Mouse (Mus musculus) left cerebral cortex, postnatal 36 days (tissue): ENCODE results near the gene Tfrc. TPM values are rescaled to one million over a fixed set of nuclear protein-coding genes. Genes with fewer than 3 reads are reported as not detected.

ENCODE experiments used
- DNase-seq, 2 experiments: peaks; one replicate each; pipeline ENCODE4 v3.0.0; 2021 to 2022; ENCODE audit warnings: low spot score in 2 of 2, mixed read lengths in 1 of 2
- intact Hi-C: fragments of 180-260 bp; cut with DNase I; formaldehyde crosslinking; loops from one replicate; pipeline ENCODE4 v1.15.1; 2025
- total RNA-seq, 2 experiments: library from RNA; stranded (reverse); gene quantifications; 2 replicates each; pipeline ENCODE4 v1.2.3; 2021

Gene Tfrc
- total RNA-seq, 2 experiments from 2014 or later: 78.8 to 81.9 TPM

- peak; percentile 71 to 78 for DNase-seq
- intact Hi-C loops: no loop called here
Measured at GRCm38 (mm10) chr16:32644069-32644800, 35.5 kb downstream of the Tfrc start.

GRCm38 (mm10) chr16:32644801-32645170 is 36.1 kb downstream of the Tfrc start:
- intact Hi-C loops: no loop called here
- DNase-seq: peak in 1 of 2 experiments; percentile 25

GRCm38 (mm10) chr16:32645361-32645914 is 36.7 kb downstream of the Tfrc start:
- peak; percentile 35 to 48 for DNase-seq
- intact Hi-C loops: no loop called here

- no peak for DNase-seq
- intact Hi-C loops: no loop called here
Measured at GRCm38 (mm10) chr16:32646014-32646413, 37.3 kb downstream of the Tfrc start.

GRCm38 (mm10) chr16:32647712-32648111 is 39.0 kb downstream of the Tfrc start:
- DNase-seq: no peak
- intact Hi-C loops: no loop called here

GRCm38 (mm10) chr16:32650461-32650860 is 41.7 kb downstream of the Tfrc start:
- DNase-seq: no peak
- intact Hi-C loops: no loop called here

- DNase-seq: no peak
- intact Hi-C loops: no loop called here
Measured at GRCm38 (mm10) chr16:32650974-32651618, 42.4 kb downstream of the Tfrc start.

GRCm38 (mm10) chr16:32654071-32654733 is 45.5 kb downstream of the Tfrc start:
- no peak for DNase-seq
- intact Hi-C loops: no loop called here

GRCm38 (mm10) chr16:32655534-32655933 is 46.8 kb downstream of the Tfrc start:
- DNase-seq: no peak
- intact Hi-C loops: no loop called here

- DNase-seq: no peak
- intact Hi-C loops: no loop called here
Measured at GRCm38 (mm10) chr16:32656321-32656720, 47.6 kb downstream of the Tfrc start.

- intact Hi-C loops: no loop called here
- DNase-seq: no peak
Measured at GRCm38 (mm10) chr16:32656794-32657193, 48.1 kb downstream of the Tfrc start.

GRCm38 (mm10) chr16:32657498-32658250 is 49.0 kb downstream of the Tfrc start:
- intact Hi-C loops: loop anchor here (2.0 kb wide), 1 partner anchor 25 kb away; no protein-coding TSS in a partner anchor

GRCm38 (mm10) chr16:32658743-32659171 is 50.0 kb downstream of the Tfrc start:
- intact Hi-C loops: loop anchor here (2.0 kb wide), 1 partner anchor 24 kb away; no protein-coding TSS in a partner anchor
- DNase-seq: peak; percentile 61 to 69

More at GRCm38 (mm10) chr16:32657498-32658250, 49.0 kb downstream of the Tfrc start:
- no peak for DNase-seq

- intact Hi-C loops: loop anchor here (2.0 kb wide), 1 partner anchor 23 kb away; no protein-coding TSS in a partner anchor
- peak; percentile 67 to 68 for DNase-seq
Measured at GRCm38 (mm10) chr16:32659385-32659784, 50.7 kb downstream of the Tfrc start.

GRCm38 (mm10) chr16:32660095-32660494 is 51.4 kb downstream of the Tfrc start:
- no peak for DNase-seq
- intact Hi-C loops: no loop called here

- peak; percentile 57 to 64 for DNase-seq
- intact Hi-C loops: no loop called here
Measured at GRCm38 (mm10) chr16:32660557-32661321, 52.0 kb downstream of the Tfrc start.

GRCm38 (mm10) chr16:32661493-32661921 is 52.8 kb downstream of the Tfrc start:
- intact Hi-C loops: no loop called here
- DNase-seq: no peak

GRCm38 (mm10) chr16:32662372-32662771 is 53.7 kb downstream of the Tfrc start:
- DNase-seq: no peak
- intact Hi-C loops: no loop called here
